Mouse (Mus musculus): ENCODE results near the gene Fam83e. TPM values are rescaled to one million over a fixed set of nuclear protein-coding genes. Genes with fewer than 3 reads are reported as not detected.

Gene Fam83e
- polyA plus RNA-seq, 1 experiment from 2014 or later: 21.6 TPM

DNA sequence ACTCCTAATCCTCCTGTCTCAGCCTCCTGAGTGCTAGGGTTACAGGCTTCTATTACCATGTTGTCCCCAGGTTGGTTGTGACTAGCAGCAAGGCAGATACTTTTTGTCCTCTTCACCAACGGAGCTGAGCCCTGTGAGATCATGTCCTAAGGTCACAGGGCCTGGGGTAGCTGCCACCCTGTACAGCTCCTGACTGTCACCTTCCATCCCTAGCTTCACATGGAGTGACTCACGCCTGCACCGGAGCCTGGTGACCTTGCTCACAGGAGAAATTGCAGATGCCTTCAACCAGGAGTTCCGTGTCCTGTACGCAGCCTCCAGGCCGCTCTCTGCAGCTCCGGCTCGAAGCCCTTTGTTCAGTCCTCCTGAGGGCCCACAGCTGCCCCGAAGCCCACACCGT, 5.4 kb downstream of the Fam83e start:
- no peak overlapping the region for H3K4me3 ChIP-seq (ENCODE audit: low read depth, low read length)
- H3K4me1 ChIP-seq (replicated peaks; ENCODE audit: control insufficient read depth, insufficient read depth): 0 out of 2 replicates have a peak, but pooled peaks cover 4% of the 10 kb centered on the region
- H3K36me3 ChIP-seq (ENCODE audit: control insufficient read depth, insufficient read depth, low read length): peaks cover 10% of the 10 kb centered on the region
- H3K27ac ChIP-seq (replicated peaks): peak overlapping the region; percentile 73
- H3K9me3 ChIP-seq (ENCODE audit: control insufficient read depth, low read length): no peaks in the 10 kb centered on the region
- DNase-seq (ENCODE audit: low spot score) (no peak), ATAC-seq (ENCODE audit: low FRiP score, low TSS enrichment) (no peak)
- no peak overlapping the region for H3K9ac ChIP-seq (ENCODE audit: low read length)
- no peaks in the 10 kb centered on the region for H3K27me3 ChIP-seq (ENCODE audit: control insufficient read depth, insufficient read depth, low read length)
- 86% methylated on average over 10 of the region's 10 CpGs for WGBS
- TF ChIP-seq CTCF (IDR thresholded peaks at IDR 0.05; ENCODE audit: low read depth) (no peak), EP300 (optimal IDR thresholded peaks at IDR 0.05) (no peak)
- no peak overlapping the region for H3K4me2 ChIP-seq (replicated peaks; ENCODE audit: low read depth)

DNA sequence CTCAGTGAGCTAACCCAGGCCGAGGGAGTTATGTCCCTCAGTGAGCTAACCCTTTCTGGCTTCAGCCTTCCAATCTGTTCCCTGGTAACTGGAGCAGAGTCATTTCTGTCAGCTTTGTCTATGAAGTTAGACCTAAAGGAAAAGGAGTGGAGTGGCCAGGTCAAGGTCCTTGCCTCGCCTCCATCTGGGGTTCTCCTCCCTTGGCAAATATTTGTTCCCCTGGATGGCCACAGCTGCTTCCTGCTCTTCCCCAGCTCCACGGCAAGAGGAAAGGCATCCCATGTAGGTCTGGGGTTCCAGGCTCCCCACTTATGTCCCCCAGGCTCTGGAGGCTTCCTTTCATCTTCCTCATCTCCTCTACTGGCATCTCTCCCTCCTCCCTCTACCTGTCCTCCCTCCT, 6.6 kb downstream of the Fam83e start:
- Histone ChIP-seq H3K9me3 (ENCODE audit: control insufficient read depth, low read length) (no peaks in the 10 kb centered on the region), H3K27me3 (ENCODE audit: control insufficient read depth, insufficient read depth, low read length) (no peaks in the 10 kb centered on the region), H3K4me1 (replicated peaks; ENCODE audit: control insufficient read depth, insufficient read depth) (0 out of 2 replicates have a peak, but pooled peaks cover 4% of the 10 kb centered on the region), H3K4me3 (ENCODE audit: low read depth, low read length) (no peak overlapping the region), H3K9ac (ENCODE audit: low read length) (no peak overlapping the region), H3K27ac (replicated peaks) (peak overlapping the region; percentile 73), H3K4me2 (replicated peaks; ENCODE audit: low read depth) (no peak overlapping the region), H3K36me3 (ENCODE audit: control insufficient read depth, insufficient read depth, low read length) (peaks cover 10% of the 10 kb centered on the region)
- peak; percentile 80 for ATAC-seq (ENCODE audit: low FRiP score, low TSS enrichment)
- TF ChIP-seq CTCF (IDR thresholded peaks at IDR 0.05; ENCODE audit: low read depth) (no peak), EP300 (optimal IDR thresholded peaks at IDR 0.05) (no peak)
- DNase-seq (ENCODE audit: low spot score): peak; percentile 82
- 48% methylated on average over 3 of the region's 3 CpGs for WGBS

DNA sequence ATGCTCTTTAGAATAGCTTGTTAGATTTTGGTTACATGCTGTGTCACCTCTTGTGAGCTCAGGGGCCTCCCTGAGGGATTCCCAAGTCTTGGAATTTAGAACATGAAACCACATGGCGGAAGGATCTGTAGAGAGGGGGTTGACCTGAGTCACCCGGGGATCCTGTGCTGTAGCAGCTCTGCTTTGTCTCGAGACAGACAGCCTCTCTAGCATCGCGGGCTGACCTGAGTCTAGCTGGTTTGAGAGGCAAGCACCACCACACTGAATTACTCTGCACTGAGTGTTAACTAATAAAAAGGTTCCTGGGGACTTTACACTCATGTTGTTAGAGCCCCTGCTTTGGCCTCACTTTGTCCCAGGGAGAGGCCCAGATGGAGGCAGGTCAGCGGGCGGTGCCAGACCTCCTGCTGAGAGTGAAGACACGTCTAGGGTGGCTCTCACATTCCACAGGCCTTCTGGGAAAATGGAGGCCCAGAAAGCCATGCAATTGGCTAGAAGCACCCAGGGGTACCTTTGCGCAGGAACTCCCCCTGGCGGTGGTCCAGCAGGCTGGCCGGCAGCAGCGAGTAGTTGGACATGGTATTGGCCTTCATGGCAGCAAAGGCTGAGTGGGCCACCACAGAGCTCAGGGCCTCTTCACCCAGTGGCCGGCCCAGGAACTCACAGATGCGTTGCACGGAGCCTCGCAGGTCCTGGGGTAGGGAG, 9.9 kb downstream of the Fam83e start:
- peak; percentile 83 for DNase-seq (ENCODE audit: low spot score)
- 21% methylated on average over 16 of the region's 16 CpGs for WGBS
- H3K9me3 ChIP-seq (ENCODE audit: control insufficient read depth, low read length): no peaks in the 10 kb centered on the region
- no peaks in the 10 kb centered on the region for H3K27me3 ChIP-seq (ENCODE audit: control insufficient read depth, insufficient read depth, low read length)
- ATAC-seq (ENCODE audit: low FRiP score, low TSS enrichment): peak; percentile 8
- H3K4me1 ChIP-seq (replicated peaks; ENCODE audit: control insufficient read depth, insufficient read depth): 0 out of 2 replicates have a peak, but pooled peaks cover 4% of the 10 kb centered on the region
- 0 out of 2 replicates have a peak overlapping the region, but pooled peaks have one; percentile 18 for H3K9ac ChIP-seq (ENCODE audit: low read length)
- H3K4me2 ChIP-seq (replicated peaks; ENCODE audit: low read depth): no peak overlapping the region
- no peak for TF ChIP-seq EP300 (optimal IDR thresholded peaks at IDR 0.05)
- peak; percentile 74 for TF ChIP-seq CTCF (IDR thresholded peaks at IDR 0.05; ENCODE audit: low read depth)
- H3K36me3 ChIP-seq (ENCODE audit: control insufficient read depth, insufficient read depth, low read length): no peaks in the 10 kb centered on the region
- no peak overlapping the region for H3K4me3 ChIP-seq (ENCODE audit: low read depth, low read length)
- peak overlapping the region; percentile 78 for H3K27ac ChIP-seq (replicated peaks)

DNA sequence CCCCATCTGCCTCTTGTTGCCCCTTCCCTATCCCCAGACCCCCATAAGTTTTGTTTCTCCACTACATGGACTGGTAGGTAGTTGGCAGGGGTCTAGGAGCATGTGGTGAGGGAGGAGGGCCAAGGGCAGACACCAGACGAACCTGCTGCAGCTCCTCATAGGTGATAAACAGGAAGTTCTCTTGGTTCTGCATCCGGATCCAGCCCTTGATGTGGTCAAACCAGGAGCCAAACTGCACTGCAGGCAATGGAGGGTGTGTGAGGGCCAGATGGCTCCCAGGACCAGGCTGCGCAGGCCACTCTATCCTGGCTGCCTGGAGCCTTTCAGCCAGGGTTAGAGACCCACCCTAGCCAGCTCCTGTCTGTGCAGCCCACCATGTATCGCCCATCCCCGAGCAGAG, 12.5 kb downstream of the Fam83e start:
- H3K4me1 ChIP-seq (replicated peaks; ENCODE audit: control insufficient read depth, insufficient read depth): 0 out of 2 replicates have a peak, but pooled peaks cover 4% of the 10 kb centered on the region
- 0 out of 2 replicates have a peak overlapping the region, but pooled peaks have one; percentile 8 for H3K9ac ChIP-seq (ENCODE audit: low read length)
- H3K9me3 ChIP-seq (ENCODE audit: control insufficient read depth, low read length): no peaks in the 10 kb centered on the region
- H3K4me3 ChIP-seq (ENCODE audit: low read depth, low read length): no peak overlapping the region
- H3K27me3 ChIP-seq (ENCODE audit: control insufficient read depth, insufficient read depth, low read length): no peaks in the 10 kb centered on the region
- ATAC-seq (ENCODE audit: low FRiP score, low TSS enrichment) (no peak), DNase-seq (ENCODE audit: low spot score) (no peak)
- TF ChIP-seq EP300 (optimal IDR thresholded peaks at IDR 0.05) (no peak), CTCF (IDR thresholded peaks at IDR 0.05; ENCODE audit: low read depth) (no peak)
- no peaks in the 10 kb centered on the region for H3K36me3 ChIP-seq (ENCODE audit: control insufficient read depth, insufficient read depth, low read length)
- 0 out of 2 replicates have a peak overlapping the region, but pooled peaks have one; percentile 8 for H3K27ac ChIP-seq (replicated peaks)
- 83% methylated on average over 5 of the region's 5 CpGs for WGBS
- no peak overlapping the region for H3K4me2 ChIP-seq (replicated peaks; ENCODE audit: low read depth)

DNA sequence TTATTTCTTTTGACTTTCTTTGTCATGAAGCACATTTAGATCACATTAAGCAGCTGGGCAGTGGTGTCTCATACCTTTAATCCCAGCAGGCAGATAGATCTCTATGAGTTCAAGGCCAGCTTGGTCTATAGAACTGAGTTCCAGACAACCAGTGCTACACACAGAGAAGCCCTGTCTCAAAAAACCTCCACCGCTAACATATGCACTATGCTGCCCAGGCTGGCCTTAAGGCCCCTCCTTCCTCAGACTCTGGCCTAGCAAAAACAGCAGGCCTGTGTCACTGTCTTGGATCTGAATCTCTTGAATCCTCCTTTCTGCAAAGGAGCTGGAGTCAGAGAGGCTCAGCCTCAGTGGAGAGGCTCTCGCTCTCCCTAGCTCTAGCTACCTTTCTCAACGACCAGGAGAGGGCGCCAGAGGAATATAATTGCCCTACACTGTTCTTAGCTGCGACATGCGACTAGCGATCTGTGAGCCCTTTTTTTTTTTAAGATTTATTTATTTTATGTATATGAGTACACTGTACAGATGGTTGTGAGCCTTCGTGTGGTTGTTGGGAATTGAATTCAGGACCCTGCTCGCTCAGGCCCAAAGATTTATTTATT, 18.3 kb downstream of the Fam83e start:
- Histone ChIP-seq H3K9me3 (ENCODE audit: control insufficient read depth, low read length) (no peaks in the 10 kb centered on the region), H3K9ac (ENCODE audit: low read length) (no peak overlapping the region), H3K4me3 (ENCODE audit: low read depth, low read length) (no peak overlapping the region), H3K36me3 (ENCODE audit: control insufficient read depth, insufficient read depth, low read length) (no peaks in the 10 kb centered on the region), H3K27ac (replicated peaks) (no peak overlapping the region), H3K4me2 (replicated peaks; ENCODE audit: low read depth) (no peak overlapping the region), H3K27me3 (ENCODE audit: control insufficient read depth, insufficient read depth, low read length) (no peaks in the 10 kb centered on the region), H3K4me1 (replicated peaks; ENCODE audit: control insufficient read depth, insufficient read depth) (no peaks in the 10 kb centered on the region)
- ATAC-seq (ENCODE audit: low FRiP score, low TSS enrichment) (peak; percentile 81), DNase-seq (ENCODE audit: low spot score) (peak; percentile 89)
- 10% methylated on average over 9 of the region's 9 CpGs for WGBS
- TF ChIP-seq CTCF (IDR thresholded peaks at IDR 0.05; ENCODE audit: low read depth) (peak; percentile 94), EP300 (optimal IDR thresholded peaks at IDR 0.05) (no peak)

DNA sequence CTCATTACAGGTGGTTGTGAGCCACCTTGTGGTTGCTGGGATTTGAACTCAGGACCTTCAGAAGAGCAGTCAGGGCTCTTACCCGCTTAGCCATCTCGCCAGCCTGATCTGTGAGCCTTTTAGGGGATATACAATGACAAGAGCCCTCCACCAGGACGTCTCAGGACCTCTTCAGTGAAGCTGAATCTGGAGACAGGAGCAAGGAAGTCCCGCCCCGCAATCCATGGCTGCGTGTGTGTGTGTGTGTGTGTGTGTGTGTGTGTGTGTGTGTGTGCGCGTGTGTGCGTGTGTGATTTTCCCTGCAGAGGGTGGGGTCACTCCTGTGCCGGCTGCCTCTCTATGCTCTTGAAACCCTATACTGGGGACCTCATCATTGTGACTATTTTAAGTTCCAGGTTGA, 18.8 kb downstream of the Fam83e start:
- no peaks in the 10 kb centered on the region for H3K4me1 ChIP-seq (replicated peaks; ENCODE audit: control insufficient read depth, insufficient read depth)
- no peaks in the 10 kb centered on the region for H3K27me3 ChIP-seq (ENCODE audit: control insufficient read depth, insufficient read depth, low read length)
- H3K4me2 ChIP-seq (replicated peaks; ENCODE audit: low read depth): no peak overlapping the region
- no peak for TF ChIP-seq CTCF (IDR thresholded peaks at IDR 0.05; ENCODE audit: low read depth)
- no peak for TF ChIP-seq EP300 (optimal IDR thresholded peaks at IDR 0.05)
- 62% methylated on average over 10 of the region's 10 CpGs for WGBS
- peak; percentile 16 for DNase-seq (ENCODE audit: low spot score)
- no peak overlapping the region for H3K9ac ChIP-seq (ENCODE audit: low read length)
- ATAC-seq (ENCODE audit: low FRiP score, low TSS enrichment): no peak
- H3K9me3 ChIP-seq (ENCODE audit: control insufficient read depth, low read length): no peaks in the 10 kb centered on the region
- no peak overlapping the region for H3K4me3 ChIP-seq (ENCODE audit: low read depth, low read length)
- no peak overlapping the region for H3K27ac ChIP-seq (replicated peaks)
- no peaks in the 10 kb centered on the region for H3K36me3 ChIP-seq (ENCODE audit: control insufficient read depth, insufficient read depth, low read length)

Data from stomach, postnatal 0 days (tissue).